Mouse (Mus musculus) midbrain, embryonic 12.5 days (tissue): ENCODE measurements around the gene Trp53rka. TPM values are rescaled to one million over a fixed set of nuclear protein-coding genes. Genes with fewer than 3 reads are reported as not detected.

ENCODE experiments used
- ATAC-seq: fragments of 200-750 bp; cut with Nextera tagmentation; 2 replicates; pipeline ENCODE4 v1.8.0; 2017; ENCODE audit warnings: low read depth, moderate TSS enrichment, moderate library complexity; ENCODE audit not compliant: low FRiP score
- H3K27ac ChIP-seq: fragments of 300-500 bp; sonication (generic); replicated peaks from 2 replicates; pipeline ENCODE4 v1.5.1; 2016; ENCODE audit warnings: mild to moderate bottlenecking
- H3K27me3 ChIP-seq: fragments of 300-500 bp; sonication (generic); 2 replicates; pipeline ENCODE4 v1.6.1; 2016; ENCODE audit warnings: mild to moderate bottlenecking
- H3K36me3 ChIP-seq: fragments of 300-500 bp; sonication (generic); 2 replicates; pipeline ENCODE4 v1.6.1; 2016
- H3K4me1 ChIP-seq: fragments of 300-500 bp; sonication (generic); 2 replicates; pipeline ENCODE4 v1.6.1; 2016
- H3K4me2 ChIP-seq: fragments of 300-500 bp; sonication (generic); replicated peaks from 2 replicates; pipeline ENCODE4 v1.6.1; 2016; ENCODE audit warnings: mild to moderate bottlenecking, moderate library complexity
- H3K4me3 ChIP-seq: fragments of 300-500 bp; sonication (generic); 2 replicates; pipeline ENCODE4 v1.5.1; 2016; ENCODE audit warnings: mild to moderate bottlenecking
- H3K9ac ChIP-seq: fragments of 300-500 bp; sonication (generic); replicated peaks from 2 replicates; pipeline ENCODE4 v1.6.1; 2016; ENCODE audit warnings: mild to moderate bottlenecking, moderate library complexity
- H3K9me3 ChIP-seq: fragments of 300-500 bp; sonication (generic); 2 replicates; pipeline ENCODE4 v1.6.1; 2016; ENCODE audit warnings: mild to moderate bottlenecking
- WGBS: fragments of 180-500 bp; shearing (Covaris S2); methylation state at CpG from one replicate; pipeline ENCODE4 v1.1.7; 2016; 5-methylcytosine and 5-hydroxymethylcytosine counted together
- polyA plus RNA-seq: library from polyadenylated mRNA; unstranded; fragments of >200 nt; fragmentation: Nextera tagmentation; extraction: Ambion mirVana; gene quantifications from 2 replicates; pipeline ENCODE4 v1.2.1, GENCODE M21; 2016

The Trp53rka gene
- polyA plus RNA-seq, 1 experiment from 2014 or later, result 50.6 TPM

- H3K4me3 ChIP-seq, result no peak overlapping the region
- no peak overlapping the region for H3K27ac ChIP-seq
- no peak for ATAC-seq
- H3K36me3 ChIP-seq, result no peaks in the 10 kb centered on the region
- H3K4me2 ChIP-seq, result no peak overlapping the region
- WGBS, result 90% methylated on average over 3 of the region's 3 CpGs
- H3K4me1 ChIP-seq, result no peaks in the 10 kb centered on the region
- H3K9me3 ChIP-seq, result no peaks in the 10 kb centered on the region
- no peaks in the 10 kb centered on the region for H3K27me3 ChIP-seq
- H3K9ac ChIP-seq, result no peak overlapping the region
Observed at GRCm38 (mm10) chr2:165444861-165445260, 48.3 kb downstream of the Trp53rka start.

- Histone ChIP-seq H3K4me2 (no peak overlapping the region), H3K4me3 (no peak overlapping the region), H3K4me1 (no peaks in the 10 kb centered on the region), H3K36me3 (no peaks in the 10 kb centered on the region), H3K27me3 (no peaks in the 10 kb centered on the region), H3K27ac (no peak overlapping the region), H3K9ac (no peak overlapping the region), H3K9me3 (no peaks in the 10 kb centered on the region)
- 87% methylated on average over 10 of the region's 10 CpGs for WGBS
- ATAC-seq, result no peak
Observed at GRCm38 (mm10) chr2:165442981-165443380, 50.1 kb downstream of the Trp53rka start.

- no peak overlapping the region for H3K27ac ChIP-seq
- 66% methylated on average over 4 of the region's 4 CpGs for WGBS
- H3K4me3 ChIP-seq, result no peak overlapping the region
- H3K9me3 ChIP-seq, result no peaks in the 10 kb centered on the region
- no peak for ATAC-seq
- no peaks in the 10 kb centered on the region for H3K27me3 ChIP-seq
- H3K4me1 ChIP-seq, result no peaks in the 10 kb centered on the region
- H3K9ac ChIP-seq, result no peak overlapping the region
- no peak overlapping the region for H3K4me2 ChIP-seq
- no peaks in the 10 kb centered on the region for H3K36me3 ChIP-seq
Observed at GRCm38 (mm10) chr2:165441613-165442012, 51.5 kb downstream of the Trp53rka start.

Other genes starting within 250 kb of the Trp53rka start
- gene Slc35c2, start 205.5 kb downstream of the Trp53rka start, polyA plus RNA-seq, result 61.6 and 67.1 TPM in 2 replicates
- gene Elmo2, start 166.8 kb downstream of the Trp53rka start, polyA plus RNA-seq, result 88.2 and 89.3 TPM in 2 replicates
- gene Zfp663, start 124.6 kb downstream of the Trp53rka start, polyA plus RNA-seq, result 7.6 and 9.2 TPM in 2 replicates
- 23.6 and 25.5 TPM in 2 replicates for gene Zfp334, start 105.1 kb downstream of the Trp53rka start, polyA plus RNA-seq
- gene Ocstamp, start 92.9 kb downstream of the Trp53rka start, polyA plus RNA-seq, result 0.05 TPM in 1 of 2 replicates, not detected in the other
- gene Slc13a3, start 20.1 kb downstream of the Trp53rka start, polyA plus RNA-seq, result 2.4 and 2.6 TPM in 2 replicates
- 4.4 and 4.6 TPM in 2 replicates for gene Slc2a10, start 10.5 kb upstream of the Trp53rka start, polyA plus RNA-seq
- gene Eya2, start 101.7 kb upstream of the Trp53rka start, polyA plus RNA-seq, result 4.5 and 7.2 TPM in 2 replicates